Comparison of ENCODE assay signal across 12 mouse cellular contexts in genomic region chr9:94732599-94733287, GRCm38 (mm10).
A peak's percentile ranks its signal among the peaks of the same experiment; 100 is the strongest.
DNase-seq lines count a peak whose midpoint lies in the region; ATAC-seq lines count a peak whose summit lies in the region.
"Had no signal": no experiment of that assay in that cellular context is flagged by ENCODE, and none has a peak within 500 bp of the region (broad histone marks: within the 10 kb centered on the region; RNA-seq: fewer than 3 reads in every experiment).

No protein-coding gene starts in this region.

- H3K4me1 ChIP-seq in hindbrain, embryonic 12.5 days, result peaks cover 9% of the 10 kb centered on the region
- H3K4me1 ChIP-seq in hindbrain, embryonic 16.5 days (ENCODE audit: control insufficient read depth, insufficient read depth, low read depth, low read length), result no peaks in the 10 kb centered on the region; the same call in 1 of the 2 replicates
- no peaks in the 10 kb centered on the region for H3K4me1 ChIP-seq in midbrain, embryonic 12.5 days
- peaks cover 5% of the 10 kb centered on the region for H3K4me1 ChIP-seq in midbrain, embryonic 16.5 days (ENCODE audit: control insufficient read depth, insufficient read depth, low read length)
- H3K4me1 ChIP-seq in stomach, embryonic 15.5 days, result no peaks in the 10 kb centered on the region
- H3K4me1 ChIP-seq: liver, embryonic 15.5 days had no signal

- no peak overlapping the region for H3K4me2 ChIP-seq in hindbrain, embryonic 12.5 days (replicated peaks)
- no peak overlapping the region for H3K4me2 ChIP-seq in hindbrain, embryonic 16.5 days (ENCODE audit: low read length)
- H3K4me2 ChIP-seq in midbrain, embryonic 12.5 days (replicated peaks), result no peak overlapping the region
- H3K4me2 ChIP-seq in midbrain, embryonic 16.5 days (ENCODE audit: low read length), result no peak overlapping the region
- no peak overlapping the region for H3K4me2 ChIP-seq in stomach, embryonic 15.5 days
- H3K4me2 ChIP-seq: liver, embryonic 15.5 days had no signal

- H3K27me3 ChIP-seq in hindbrain, embryonic 12.5 days, result no peaks in the 10 kb centered on the region
- no peaks in the 10 kb centered on the region for H3K27me3 ChIP-seq in hindbrain, embryonic 16.5 days (replicated peaks; ENCODE audit: control insufficient read depth, insufficient read depth, low read length)
- H3K27me3 ChIP-seq in midbrain, embryonic 12.5 days, result no peaks in the 10 kb centered on the region
- no peaks in the 10 kb centered on the region for H3K27me3 ChIP-seq in midbrain, embryonic 16.5 days (ENCODE audit: control insufficient read depth, insufficient read depth, low read depth, low read length)
- H3K27me3 ChIP-seq in stomach, embryonic 15.5 days (replicated peaks), result no peaks in the 10 kb centered on the region
- H3K27me3 ChIP-seq: liver, embryonic 15.5 days had no signal

- peak; percentile 47; the same call in 1 of the 2 replicates for ATAC-seq in hindbrain, embryonic 12.5 days (ENCODE audit: low FRiP score)
- no peak; the same call in 1 of the 2 replicates for ATAC-seq in hindbrain, embryonic 16.5 days
- peak; percentile 34 for ATAC-seq in midbrain, embryonic 12.5 days (ENCODE audit: low FRiP score, low read depth)
- ATAC-seq in midbrain, embryonic 16.5 days, result no peak
- ATAC-seq in granulocyte monocyte progenitor cell, adult 5-6 weeks (replicated peaks; ENCODE audit: poor library complexity, severe bottlenecking), result peak; percentile 76
- ATAC-seq in stomach, embryonic 15.5 days (ENCODE audit: insufficient read depth, low FRiP score, low read depth), result 0 out of 2 replicates have a peak, but pooled peaks have one; percentile 39
- no peak for ATAC-seq in CD4-positive, CD25-positive, alpha-beta regulatory T cell, adult 4 months

- no peaks in the 10 kb centered on the region for H3K9me3 ChIP-seq in hindbrain, embryonic 12.5 days (replicated peaks)
- no peaks in the 10 kb centered on the region for H3K9me3 ChIP-seq in hindbrain, embryonic 16.5 days (ENCODE audit: control insufficient read depth, low read length)
- H3K9me3 ChIP-seq in midbrain, embryonic 12.5 days, result no peaks in the 10 kb centered on the region
- no peaks in the 10 kb centered on the region for H3K9me3 ChIP-seq in midbrain, embryonic 16.5 days (replicated peaks; ENCODE audit: control insufficient read depth, low read length, poor library complexity, severe bottlenecking)
- H3K9me3 ChIP-seq in stomach, embryonic 15.5 days, result no peaks in the 10 kb centered on the region
- H3K9me3 ChIP-seq: liver, embryonic 15.5 days had no signal

- H3K9ac ChIP-seq in hindbrain, embryonic 12.5 days, result no peak overlapping the region
- H3K9ac ChIP-seq in hindbrain, embryonic 16.5 days (ENCODE audit: low read depth, low read length), result no peak overlapping the region
- H3K9ac ChIP-seq in midbrain, embryonic 12.5 days (replicated peaks), result no peak overlapping the region
- H3K9ac ChIP-seq in midbrain, embryonic 16.5 days (ENCODE audit: low read depth, low read length), result no peak overlapping the region
- no peak overlapping the region for H3K9ac ChIP-seq in stomach, embryonic 15.5 days
- H3K9ac ChIP-seq: liver, embryonic 15.5 days had no signal

- DNase-seq in left cerebral cortex, adult 11 months (ENCODE audit: low spot score), result no peak
- DNase-seq: heart, adult 11 months; thymus, postnatal 4 days had no signal

- H3K27ac ChIP-seq in hindbrain, embryonic 12.5 days, result no peak overlapping the region
- H3K27ac ChIP-seq in hindbrain, embryonic 16.5 days (ENCODE audit: low read depth, low read length), result no peak overlapping the region
- H3K27ac ChIP-seq in midbrain, embryonic 12.5 days (replicated peaks), result no peak overlapping the region
- no peak overlapping the region for H3K27ac ChIP-seq in midbrain, embryonic 16.5 days (ENCODE audit: low read length)
- H3K27ac ChIP-seq in stomach, embryonic 15.5 days, result no peak overlapping the region
- H3K27ac ChIP-seq: liver, embryonic 15.5 days had no signal

- H3K36me3 ChIP-seq in hindbrain, embryonic 12.5 days, result no peaks in the 10 kb centered on the region
- no peaks in the 10 kb centered on the region for H3K36me3 ChIP-seq in hindbrain, embryonic 16.5 days (ENCODE audit: control insufficient read depth, insufficient read depth, low read length)
- no peaks in the 10 kb centered on the region for H3K36me3 ChIP-seq in midbrain, embryonic 12.5 days
- no peaks in the 10 kb centered on the region for H3K36me3 ChIP-seq in midbrain, embryonic 16.5 days (ENCODE audit: control insufficient read depth, insufficient read depth, low read length)
- no peaks in the 10 kb centered on the region for H3K36me3 ChIP-seq in stomach, embryonic 15.5 days
- H3K36me3 ChIP-seq: liver, embryonic 15.5 days had no signal

- H3K4me3 ChIP-seq in hindbrain, embryonic 12.5 days, result no peak overlapping the region
- H3K4me3 ChIP-seq in hindbrain, embryonic 16.5 days (ENCODE audit: low read length), result no peak overlapping the region
- no peak overlapping the region for H3K4me3 ChIP-seq in midbrain, embryonic 12.5 days
- H3K4me3 ChIP-seq in midbrain, embryonic 16.5 days (ENCODE audit: low read depth, low read length), result no peak overlapping the region
- no peak overlapping the region for H3K4me3 ChIP-seq in stomach, embryonic 15.5 days (replicated peaks)
- H3K4me3 ChIP-seq: liver, embryonic 15.5 days; myocyte had no signal

- WGBS in hindbrain, embryonic 12.5 days, result 77% methylated on average over 8 of the region's 8 CpGs
- WGBS in hindbrain, embryonic 16.5 days, result 61% methylated on average over 8 of the region's 8 CpGs
- 83% methylated on average over 8 of the region's 8 CpGs for WGBS in midbrain, embryonic 12.5 days
- 79% methylated on average over 8 of the region's 8 CpGs for WGBS in midbrain, embryonic 16.5 days
- 68% methylated on average over 8 of the region's 8 CpGs for WGBS in stomach, embryonic 15.5 days

Comparison
In these comparisons a context has a peak if more than half of its experiments do, and no peak if none do; other contexts are left out.
1. ATAC-seq: peak in hindbrain, embryonic 12.5 days (single experiment), midbrain, embryonic 12.5 days (single experiment), granulocyte monocyte progenitor cell, adult 5-6 weeks (single experiment) and stomach, embryonic 15.5 days (single experiment); none in hindbrain, embryonic 16.5 days (single experiment), midbrain, embryonic 16.5 days (single experiment) and CD4-positive, CD25-positive, alpha-beta regulatory T cell, adult 4 months (single experiment).